Mouse (Mus musculus) natural killer cell, adult 2 months (primary cell): ENCODE results near the gene Samd4b.

Experiments used
- DNase-seq, 2 experiments: peaks; one replicate each; pipeline ENCODE4 v3.0.0; 2022; ENCODE audit warnings: low spot score in 2 of 2

Gene Samd4b

DNA sequence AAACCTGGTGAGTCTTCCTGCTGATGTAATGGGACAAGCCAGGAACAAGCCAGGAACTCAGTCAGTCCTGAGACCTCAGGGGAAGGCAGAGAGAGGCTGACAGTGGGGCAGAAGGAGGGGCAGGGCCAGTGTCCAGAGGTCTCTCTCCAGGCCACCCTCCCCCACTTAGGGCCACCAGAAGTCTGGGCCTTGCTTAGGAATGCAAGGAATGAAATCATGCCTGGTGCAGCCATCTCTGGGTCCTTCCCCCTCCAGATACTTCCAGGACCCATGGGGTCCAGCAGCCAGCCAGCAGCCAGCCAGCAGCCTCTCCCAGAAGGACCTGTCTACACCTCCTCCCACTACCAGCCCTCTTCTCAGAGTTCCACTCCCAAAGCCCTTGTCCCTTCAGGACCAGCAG lies 10.3 kb downstream of the Samd4b start:
- DNase-seq: no peak

DNA sequence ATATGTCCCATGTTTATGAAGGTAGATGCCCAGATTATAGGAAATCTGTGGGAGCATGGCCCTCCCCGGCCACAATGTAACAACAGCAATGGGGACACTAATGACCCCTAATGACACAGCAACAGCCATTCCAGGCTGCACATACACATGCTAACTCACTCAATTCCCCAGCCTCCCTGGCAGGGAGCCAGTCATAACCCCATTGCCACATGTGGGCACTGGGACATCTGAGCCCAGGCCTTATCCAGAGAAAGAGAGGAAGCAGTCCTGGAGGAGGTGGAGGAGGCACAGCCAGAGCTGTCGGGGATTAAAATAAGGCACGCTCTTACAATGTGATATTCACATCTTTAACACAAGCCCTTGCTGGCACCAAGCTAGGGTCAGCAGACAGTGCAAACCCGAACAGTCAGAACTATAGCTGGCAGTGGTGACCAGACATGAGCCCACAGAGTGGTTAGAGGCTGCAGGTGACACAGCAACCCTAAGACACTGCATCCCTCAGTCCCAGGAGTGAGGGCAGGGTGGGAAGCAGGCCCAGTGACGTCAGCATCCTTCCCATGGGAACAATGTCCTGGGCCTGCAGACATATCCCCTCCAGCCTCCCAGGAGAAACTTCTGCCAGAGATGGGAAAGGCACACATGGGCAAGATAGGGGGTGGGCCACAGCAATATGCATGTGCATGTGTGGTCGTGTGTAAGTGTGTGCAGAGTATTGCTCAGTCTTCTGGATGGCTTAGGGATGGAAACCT lies 11.1 kb downstream of the Samd4b start:
- DNase-seq: no peak

DNA sequence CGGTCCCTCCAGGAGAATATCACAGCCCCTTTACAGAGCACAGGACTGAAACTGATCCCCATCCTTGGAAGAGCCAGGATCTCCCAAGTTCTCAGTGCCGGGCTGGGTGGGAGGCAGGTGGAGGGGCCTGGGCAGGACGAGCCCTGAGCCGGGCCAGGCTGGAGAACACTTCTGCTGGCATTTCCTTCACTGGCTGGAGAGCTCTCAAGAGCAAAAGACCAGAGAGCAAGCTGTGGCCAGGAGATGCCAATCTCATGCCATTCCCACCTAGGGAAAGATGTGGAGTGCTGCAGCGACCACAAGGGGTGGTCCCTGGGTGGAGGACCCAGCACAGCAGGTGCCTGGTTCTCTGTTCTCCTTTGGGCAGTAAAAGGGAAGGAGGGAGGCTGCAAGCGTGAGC lies 12.9 kb downstream of the Samd4b start:
- no peak for DNase-seq

DNA sequence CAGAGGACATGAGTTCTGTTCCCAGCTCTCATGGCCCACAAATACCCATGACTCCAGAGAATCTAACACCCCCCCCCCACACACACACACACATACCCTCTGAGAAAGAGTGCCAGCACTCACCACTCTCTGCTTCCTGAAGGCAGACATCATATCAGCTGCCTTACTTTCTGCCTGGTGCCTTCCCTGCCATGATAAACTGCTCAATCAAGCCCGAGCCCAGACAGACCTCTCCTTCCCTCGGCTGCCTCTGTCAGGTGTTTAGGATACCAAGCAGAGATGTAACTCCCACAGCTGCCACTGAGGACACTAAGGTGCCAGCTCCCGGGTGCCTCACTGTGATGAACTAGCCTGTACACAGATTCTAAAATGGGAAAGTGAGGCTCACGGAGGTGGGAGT lies 13.5 kb downstream of the Samd4b start:
- no peak for DNase-seq

DNA sequence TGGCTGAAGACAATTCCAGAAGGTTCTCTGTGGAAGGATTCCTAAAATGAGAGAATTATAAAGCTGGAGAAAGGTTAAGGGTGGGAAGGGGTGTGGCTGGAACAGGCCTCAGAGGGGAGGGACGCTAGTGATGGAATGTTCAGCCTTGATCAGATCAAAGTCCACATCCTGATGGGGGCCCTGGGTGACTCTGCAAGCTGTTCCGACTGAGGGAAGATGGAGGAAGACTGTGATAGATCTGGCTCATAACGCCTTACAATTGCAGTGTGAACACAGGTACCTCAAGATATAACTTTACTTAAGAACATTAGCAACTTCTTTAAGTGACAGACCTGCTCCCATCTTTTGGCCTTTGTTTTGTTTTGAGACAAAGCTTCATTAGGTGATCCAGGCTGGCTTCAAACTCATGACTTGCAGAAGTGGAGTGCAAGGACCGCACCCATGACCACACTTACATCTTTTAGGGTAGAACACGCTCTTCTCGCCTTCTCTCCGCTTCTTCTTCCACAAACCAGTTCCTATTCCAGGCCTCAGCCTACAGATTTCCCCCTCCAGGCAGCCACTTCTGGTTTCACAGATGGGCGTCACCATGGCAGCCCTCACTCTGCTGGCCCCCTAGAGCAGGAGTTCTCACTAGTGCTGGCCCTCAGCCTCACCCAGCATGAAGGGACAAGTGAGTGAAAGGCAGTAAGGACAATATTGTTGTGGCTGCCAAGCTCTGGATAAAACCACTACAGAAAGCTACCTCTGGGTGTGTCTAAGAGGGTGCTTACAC lies 14.2 kb downstream of the Samd4b start:
- DNase-seq: no peak

DNA sequence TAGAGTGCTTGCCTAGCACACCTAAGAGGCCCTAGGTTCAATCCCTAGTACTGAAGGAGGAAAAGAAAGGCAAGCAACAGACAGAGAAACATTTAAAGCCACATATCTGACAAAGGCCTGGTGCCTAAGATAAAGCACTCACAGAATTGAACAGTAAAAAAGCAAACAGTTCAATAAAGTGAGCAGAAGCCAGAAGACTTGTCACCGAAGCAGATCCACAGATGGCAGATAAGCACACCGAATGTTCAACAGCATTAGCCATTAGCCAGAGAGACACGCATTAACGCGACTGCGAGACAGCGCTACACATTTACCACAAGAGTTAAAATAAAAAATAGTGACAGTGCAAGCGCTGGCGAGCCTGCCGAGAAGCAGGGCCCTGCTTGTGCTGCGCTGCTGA lies 15.1 kb downstream of the Samd4b start:
- DNase-seq: no peak

DNA sequence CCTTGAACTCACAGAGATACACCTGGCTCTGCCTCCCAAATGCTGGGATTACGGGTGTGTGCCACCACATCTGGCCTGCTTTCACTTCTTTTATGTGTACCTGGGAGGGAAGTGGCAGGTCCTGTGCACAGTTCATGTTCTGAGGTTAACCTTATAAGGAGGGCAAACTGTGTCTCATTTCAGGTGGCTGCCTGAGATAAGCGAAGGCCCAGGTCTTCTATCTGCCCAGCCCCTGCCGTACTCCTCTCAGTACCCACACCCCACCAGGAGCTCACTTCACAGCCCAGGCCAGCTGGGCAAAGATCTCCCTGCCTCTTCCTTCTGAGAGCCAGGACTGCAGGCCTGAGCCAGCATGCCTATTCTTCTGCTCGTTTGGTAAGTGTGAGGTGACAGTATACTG lies 16.2 kb downstream of the Samd4b start:
- DNase-seq: no peak

DNA sequence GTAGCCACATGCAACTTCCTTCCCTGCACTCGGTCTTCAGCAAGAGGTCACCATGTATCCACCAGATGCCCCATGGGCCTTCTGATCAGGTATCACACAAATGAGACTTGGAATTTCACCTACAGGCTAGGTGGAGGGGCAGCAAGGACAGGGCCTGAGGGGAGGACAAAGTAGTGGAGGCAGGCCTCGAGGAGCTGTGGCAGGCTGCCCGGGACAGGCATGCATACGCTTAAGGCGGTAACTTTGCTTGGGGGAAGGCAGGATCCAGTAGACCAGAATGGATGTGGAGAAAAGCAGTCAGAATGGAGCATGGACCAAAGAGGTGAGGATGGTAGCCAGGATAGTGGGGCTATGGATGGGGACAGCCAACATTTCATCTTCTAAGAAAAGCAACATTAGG lies 18.1 kb downstream of the Samd4b start:
- DNase-seq: no peak

DNA sequence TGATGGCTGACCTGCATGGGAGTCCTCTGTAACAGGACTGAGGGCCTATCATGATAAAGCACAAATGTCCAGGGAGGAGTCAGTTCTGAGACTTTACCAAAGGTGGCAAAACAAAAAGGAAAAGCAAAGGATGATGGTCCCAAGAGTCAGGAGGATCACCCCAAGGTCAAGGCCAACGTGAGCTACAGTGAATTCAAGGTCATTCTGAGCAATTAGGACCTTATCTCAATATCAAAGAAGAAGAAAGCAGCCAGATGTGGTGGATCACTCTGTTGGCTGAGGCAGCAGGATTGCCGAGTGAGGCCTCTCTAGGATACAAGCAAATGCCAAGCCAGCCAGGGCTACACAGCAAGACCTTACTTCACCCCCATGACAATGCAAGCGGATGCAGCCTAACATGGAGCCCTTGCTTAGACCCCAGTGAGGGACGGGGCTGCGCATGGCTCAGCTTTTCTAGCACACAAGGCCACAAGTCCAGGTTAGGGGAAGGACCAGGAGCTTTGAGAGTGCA lies 19.3 kb downstream of the Samd4b start:
- DNase-seq: no peak

DNA sequence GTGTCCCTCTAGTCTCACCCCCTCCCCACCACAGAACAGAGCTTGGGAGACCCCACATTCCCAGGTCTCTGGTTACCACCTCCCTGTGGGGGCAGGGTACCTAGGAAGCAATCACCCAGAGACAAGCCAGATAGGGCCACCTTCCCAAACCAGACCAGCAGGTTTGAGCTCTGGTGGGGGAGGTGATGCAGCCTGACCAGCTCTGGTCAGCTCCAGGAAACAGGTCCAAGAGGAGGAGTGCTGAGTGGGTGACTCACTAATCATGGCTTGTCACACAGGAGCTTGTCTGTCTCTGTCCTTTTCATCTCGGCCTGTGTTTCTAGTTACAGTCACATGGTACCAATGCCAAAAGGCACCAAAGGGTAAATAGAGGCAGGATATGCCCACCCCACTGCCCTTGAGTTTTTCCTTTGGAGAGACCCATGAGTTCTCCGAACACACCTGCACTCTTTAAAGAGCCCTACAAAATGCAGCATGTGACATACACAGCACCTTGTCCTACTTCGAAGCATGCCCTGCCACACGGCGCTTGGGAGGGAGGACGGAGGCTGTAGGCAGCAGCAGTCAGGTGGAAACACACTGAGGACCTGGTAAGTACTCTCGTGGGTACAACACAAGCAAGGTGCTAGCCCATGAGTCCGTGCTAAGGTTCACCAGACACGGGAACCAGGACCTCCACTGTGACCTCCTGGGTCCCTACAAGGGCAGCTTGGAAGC lies 20.0 kb downstream of the Samd4b start:
- DNase-seq: no peak

DNA sequence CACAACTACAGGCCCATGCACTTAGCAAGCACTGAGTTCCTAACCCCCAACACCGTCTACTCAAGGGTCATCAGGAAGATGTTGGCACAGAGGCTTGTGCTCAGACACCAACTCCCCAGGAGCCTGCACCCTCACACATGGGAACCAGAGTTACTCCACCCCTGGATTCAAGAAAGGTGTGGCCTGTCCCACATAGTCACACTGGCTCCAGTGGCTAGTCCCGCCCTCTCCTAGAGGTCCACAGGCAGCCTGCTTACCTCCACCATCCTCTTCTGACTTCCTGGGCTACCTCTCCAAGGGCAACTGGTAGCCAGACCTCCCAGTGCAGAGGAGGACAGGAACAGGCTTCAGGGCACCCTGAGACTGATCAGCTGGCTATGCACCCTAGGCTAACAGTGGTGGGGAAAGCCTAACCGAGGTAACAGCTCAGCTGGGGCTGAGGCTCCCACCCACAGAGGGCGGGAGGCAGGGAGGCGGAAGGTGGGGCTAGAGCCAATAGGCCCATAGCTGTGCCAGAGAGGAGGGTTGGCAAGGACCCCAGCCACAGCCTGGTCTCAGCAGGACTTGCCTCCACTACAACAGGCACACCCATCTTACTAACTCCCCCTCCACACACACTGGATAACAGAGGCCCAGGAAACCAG lies 21.6 kb downstream of the Samd4b start:
- no peak for DNase-seq

DNA sequence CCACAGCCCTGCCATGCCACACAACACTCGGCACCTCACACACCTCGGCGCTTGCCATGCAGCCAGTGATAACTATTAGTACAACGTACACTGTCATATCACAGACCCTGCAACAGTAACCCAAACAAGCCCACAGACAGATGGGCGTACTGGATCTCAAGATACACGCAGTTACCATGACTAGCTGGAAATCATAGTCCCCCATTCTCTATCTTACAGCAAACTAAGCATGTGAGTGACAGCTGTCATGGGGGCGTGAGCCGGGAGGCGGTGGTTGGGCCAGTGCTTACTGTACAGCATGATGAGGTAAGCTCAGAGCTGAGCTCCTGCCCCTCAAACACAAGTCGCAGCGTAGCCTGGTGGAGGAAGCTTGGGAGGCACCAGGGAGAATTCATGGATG lies 22.3 kb downstream of the Samd4b start:
- no peak for DNase-seq

DNA sequence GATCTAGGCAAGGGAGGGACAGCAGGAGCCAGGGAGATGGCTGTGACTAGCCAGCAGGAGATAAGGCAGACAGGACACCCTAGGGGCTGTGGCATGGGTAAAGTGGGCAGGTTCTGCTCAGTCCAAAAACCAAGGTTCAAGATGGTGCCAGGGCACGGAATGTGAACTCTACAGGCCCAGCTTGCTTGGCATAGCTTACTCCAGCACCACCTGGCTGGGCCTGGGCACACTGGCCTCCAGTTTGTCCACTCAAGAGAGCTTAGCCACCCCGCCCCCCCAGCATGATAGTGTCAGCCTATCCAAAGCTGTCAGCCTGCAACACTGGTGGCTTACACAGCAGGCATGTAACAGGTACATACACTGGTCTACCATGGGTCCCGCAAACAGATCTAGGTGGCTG lies 24.7 kb downstream of the Samd4b start:
- no peak for DNase-seq

DNA sequence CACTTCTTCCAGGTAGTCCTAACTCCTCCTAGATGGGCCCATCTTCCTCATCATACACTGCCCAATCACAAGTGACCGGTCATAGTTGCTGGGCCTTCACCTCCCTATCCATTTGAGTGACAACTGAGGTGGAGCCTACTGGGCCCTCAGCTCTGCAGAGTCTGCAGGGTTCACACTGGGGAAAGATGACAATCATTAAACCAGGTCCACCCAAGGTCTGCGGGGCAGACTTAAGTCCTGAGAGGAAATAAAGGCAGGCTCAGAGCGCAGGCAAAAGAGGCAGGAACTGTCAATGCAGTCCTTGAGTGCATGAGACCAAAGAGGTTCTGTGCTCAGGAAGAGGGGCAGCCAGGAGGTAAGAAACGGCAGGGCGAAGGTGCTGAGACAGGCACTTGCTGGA lies 25.3 kb downstream of the Samd4b start:
- no peak for DNase-seq

DNA sequence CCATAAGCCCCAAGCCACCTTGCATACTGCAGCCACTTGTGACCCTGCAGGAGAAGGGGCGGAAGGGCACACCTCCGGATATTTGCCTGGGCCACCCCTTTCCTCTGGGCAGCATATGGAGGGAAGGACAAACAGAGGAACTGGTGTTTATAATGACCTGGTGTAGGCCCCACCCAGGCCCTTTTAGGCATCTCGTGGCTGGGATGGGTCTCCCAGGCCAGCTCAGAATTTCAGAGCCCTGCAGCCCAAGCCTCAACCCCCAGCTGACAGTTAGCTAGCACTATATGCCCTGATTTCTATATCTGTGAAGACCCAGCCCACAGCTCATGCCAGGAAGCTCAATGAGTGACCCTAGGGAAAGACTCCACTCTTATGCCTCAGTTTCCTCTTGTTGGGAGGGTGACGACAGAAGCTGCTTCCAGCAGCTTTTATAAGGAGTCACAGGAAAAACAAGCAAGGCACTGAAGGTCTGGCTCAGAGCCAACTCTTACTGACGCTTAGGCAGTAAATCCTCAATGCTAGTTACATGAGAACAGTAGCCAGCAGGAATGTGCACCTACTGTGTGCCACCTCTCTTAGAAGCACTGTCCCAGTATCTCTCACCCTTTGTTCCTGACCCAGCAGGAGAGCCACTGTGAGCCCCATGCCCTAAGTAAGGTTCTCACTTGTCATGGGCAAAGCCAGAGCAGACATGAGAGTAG lies 26.8 kb downstream of the Samd4b start:
- DNase-seq: no peak

DNA sequence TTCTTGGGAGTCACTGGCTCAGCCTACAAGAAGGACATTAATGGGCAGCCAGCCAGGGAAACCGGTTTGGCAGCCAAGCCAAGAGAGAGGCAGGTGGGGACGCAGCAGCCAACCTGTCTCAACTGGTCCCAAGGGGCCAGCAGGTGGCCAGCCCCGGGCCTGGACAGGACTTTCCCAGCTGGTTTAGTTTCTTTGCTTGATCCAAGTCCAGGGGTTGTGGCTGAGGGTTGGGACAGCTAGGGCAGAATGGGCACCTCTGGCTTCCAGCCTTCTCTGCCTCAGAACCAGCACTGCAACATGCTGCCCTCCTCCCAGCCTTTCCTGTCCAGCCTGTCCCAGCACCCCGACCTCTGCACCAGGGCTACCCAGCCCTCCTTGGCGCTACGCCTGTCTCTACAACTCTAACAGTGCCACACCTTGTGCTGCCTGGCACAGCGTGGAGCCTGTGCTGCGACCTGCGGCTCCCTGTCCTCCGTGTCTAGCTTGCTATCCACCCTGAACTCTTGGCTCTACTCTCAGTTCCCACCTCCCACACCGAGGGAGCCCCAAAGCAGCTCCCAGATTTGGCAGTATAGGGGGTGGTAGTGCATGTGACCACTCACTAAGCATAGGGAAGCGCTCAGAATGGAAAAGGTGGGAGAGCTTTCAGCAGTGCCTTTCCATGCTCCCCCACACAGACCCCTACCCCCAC lies 27.5 kb downstream of the Samd4b start:
- DNase-seq: no peak

DNA sequence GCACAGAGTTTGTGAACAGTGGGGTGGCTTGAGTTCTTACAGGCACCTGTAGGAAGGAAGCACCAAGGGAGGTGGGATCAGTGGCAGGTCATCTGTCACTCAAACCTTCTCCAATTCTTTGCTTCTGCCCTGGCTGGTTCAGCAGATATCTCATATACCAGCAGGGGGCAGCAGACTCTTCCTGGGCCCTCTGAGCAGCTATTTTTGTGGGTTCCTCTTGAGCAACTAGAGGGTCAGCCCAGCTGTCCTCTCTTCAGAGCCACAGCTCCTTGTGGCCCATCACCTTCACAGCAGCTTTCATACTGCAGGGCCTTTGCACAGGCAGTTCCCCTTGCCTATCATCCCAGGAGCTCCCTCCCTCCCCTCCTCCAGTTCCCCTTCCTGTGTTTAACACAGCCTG lies 29.7 kb downstream of the Samd4b start:
- peak; percentile 59 to 64 for DNase-seq

DNA sequence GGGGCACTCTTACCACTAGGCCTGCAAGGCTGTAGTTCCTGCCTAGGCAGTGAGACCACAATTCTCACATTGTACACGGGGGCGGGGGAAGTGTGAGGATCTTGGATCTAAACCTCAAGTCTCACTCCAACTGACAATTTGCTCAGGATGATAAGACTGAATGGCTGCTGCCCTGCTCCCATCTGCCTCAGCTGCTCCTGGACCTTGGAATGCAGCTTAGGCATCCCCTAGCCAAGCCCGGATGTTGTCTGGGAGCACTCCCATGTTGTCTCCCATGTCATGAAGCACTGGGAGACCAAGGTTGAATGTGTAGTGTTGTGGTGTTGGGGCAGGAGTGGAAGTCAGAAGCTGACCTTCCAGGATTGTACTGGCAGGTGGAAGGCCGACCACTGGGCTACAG lies 30.4 kb downstream of the Samd4b start:
- DNase-seq: no peak

DNA sequence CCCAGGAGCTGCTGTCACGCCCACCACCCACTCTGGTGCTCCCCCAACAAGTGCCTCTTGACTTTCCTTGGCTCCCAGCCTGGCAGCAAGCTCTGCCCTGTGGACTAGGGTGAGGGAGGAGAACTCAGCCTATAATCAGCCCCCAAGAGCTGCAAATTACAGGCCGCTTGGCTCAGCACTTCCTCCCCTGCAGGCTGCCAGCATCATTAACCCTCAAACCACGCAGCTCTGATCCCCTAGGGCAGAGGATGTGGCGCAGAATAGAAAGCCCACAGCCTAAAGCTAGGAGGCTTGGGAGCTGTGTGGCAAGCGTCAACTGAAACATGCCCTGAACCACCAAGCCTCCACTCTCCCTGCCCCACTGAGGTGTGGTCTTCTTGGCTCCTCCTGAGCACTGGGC lies 32.5 kb downstream of the Samd4b start:
- DNase-seq: no peak

DNA sequence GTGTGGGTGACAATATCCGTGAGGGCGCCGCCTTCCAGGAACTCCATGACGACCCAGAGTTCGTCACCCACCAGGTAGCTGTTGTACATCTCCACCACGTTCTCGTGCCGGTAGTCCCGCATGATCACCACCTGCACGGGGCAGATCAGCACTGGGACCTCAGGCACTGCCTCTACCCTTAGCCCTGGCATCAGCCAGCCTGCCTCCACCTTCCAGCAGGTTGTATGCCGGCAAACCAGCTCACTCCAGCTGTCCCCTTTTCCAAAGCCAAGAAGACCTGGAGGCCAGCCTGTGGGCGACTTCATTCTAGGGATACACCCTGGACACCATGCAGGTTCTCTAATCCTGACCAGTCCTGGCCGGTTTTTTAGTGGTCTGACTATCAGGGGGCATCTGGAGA lies 35.0 kb downstream of the Samd4b start:
- no peak for DNase-seq

DNA sequence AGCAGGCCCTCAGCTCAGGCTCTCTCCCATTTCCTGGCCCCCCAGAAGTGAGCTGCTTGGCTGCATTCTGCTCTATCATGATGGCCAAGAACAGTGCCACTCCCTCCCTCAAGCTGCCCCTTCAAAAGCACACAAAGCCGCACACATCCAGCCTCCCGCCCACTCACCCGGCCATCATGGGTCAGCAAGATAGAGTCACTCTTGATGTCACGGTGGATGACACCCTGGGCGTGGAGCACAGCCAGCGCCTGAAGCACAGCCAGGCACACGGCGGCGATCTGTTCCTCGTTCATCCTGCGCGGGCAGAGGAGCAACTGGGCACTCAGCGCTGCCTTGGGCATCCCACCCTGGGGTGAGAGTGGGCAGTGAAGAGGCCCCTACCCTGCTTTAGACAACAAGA lies 35.6 kb downstream of the Samd4b start:
- DNase-seq: no peak
